Mouse (Mus musculus) intestine, embryonic 16.5 days (tissue): ENCODE data around the gene Sec31a. TPM values are rescaled to one million over a fixed set of nuclear protein-coding genes. Genes with fewer than 3 reads are reported as not detected.

ENCODE experiments used
- ATAC-seq: fragments of 200-750 bp; cut with Nextera tagmentation; 2 replicates; pipeline ENCODE4 v1.8.0; 2017; ENCODE audit warnings: moderate TSS enrichment, moderate library complexity
- H3K27ac ChIP-seq: fragments of 300-500 bp; sonication (generic); 2 replicates; pipeline ENCODE4 v1.5.1; 2014; ENCODE audit warnings: mild to moderate bottlenecking, low read length
- H3K27me3 ChIP-seq: fragments of 300-500 bp; sonication (generic); replicated peaks from 2 replicates; pipeline ENCODE4 v1.6.1; 2014; ENCODE audit warnings: low read length, control low read depth, mixed read lengths; ENCODE audit not compliant: control insufficient read depth, insufficient read depth
- H3K36me3 ChIP-seq: fragments of 300-500 bp; sonication (generic); 2 replicates; pipeline ENCODE4 v1.6.1; 2014; ENCODE audit warnings: low read length, control low read depth; ENCODE audit not compliant: control insufficient read depth, insufficient read depth
- H3K4me1 ChIP-seq: fragments of 300-500 bp; sonication (generic); 2 replicates; pipeline ENCODE4 v1.6.1; 2014; ENCODE audit warnings: low read length, control low read depth, mixed read lengths; ENCODE audit not compliant: control insufficient read depth, insufficient read depth
- H3K4me2 ChIP-seq: fragments of 300-500 bp; sonication (generic); 2 replicates; pipeline ENCODE4 v1.6.1; 2014; ENCODE audit warnings: low read depth, low read length, control low read depth
- H3K4me3 ChIP-seq: fragments of 300-500 bp; sonication (generic); 2 replicates; pipeline ENCODE4 v1.5.1; 2014; ENCODE audit warnings: mild to moderate bottlenecking, low read length
- H3K9ac ChIP-seq: fragments of 300-500 bp; sonication (generic); 2 replicates; pipeline ENCODE4 v1.6.1; 2014; ENCODE audit warnings: low read depth, low read length
- H3K9me3 ChIP-seq: fragments of 300-500 bp; sonication (generic); 2 replicates; pipeline ENCODE4 v1.6.1; 2016; ENCODE audit warnings: low read length, control low read depth; ENCODE audit not compliant: control insufficient read depth
- WGBS: fragments of 180-500 bp; shearing (Covaris S2); extraction: QIAGEN DNeasy Blood & Tissue Kit; methylation state at CpG from one replicate; pipeline ENCODE4 v1.1.7; 2014; 5-methylcytosine and 5-hydroxymethylcytosine counted together
- polyA plus RNA-seq: library from polyadenylated mRNA; unstranded; fragments of >200 nt; fragmentation: Nextera tagmentation; extraction: Ambion mirVana; gene quantifications from 2 replicates; pipeline ENCODE4 v1.2.1, GENCODE M21; 2015

The Sec31a gene
- polyA plus RNA-seq, 1 experiment from 2014 or later: 183 TPM

- H3K9me3 ChIP-seq: no peaks in the 10 kb centered on the region
- 79% methylated on average over 2 of the region's 2 CpGs for WGBS
- no peak overlapping the region for H3K4me2 ChIP-seq
- no peak for ATAC-seq
- peaks cover 17% of the 10 kb centered on the region for H3K4me1 ChIP-seq
- H3K36me3 ChIP-seq: peaks cover 16% of the 10 kb centered on the region
- H3K27me3 ChIP-seq: no peaks in the 10 kb centered on the region
- H3K9ac ChIP-seq: no peak overlapping the region
- H3K27ac ChIP-seq: 0 out of 2 replicates have a peak overlapping the region, but pooled peaks have one; percentile 41
- no peak overlapping the region for H3K4me3 ChIP-seq
Measured at GRCm38 (mm10) chr5:100418077-100418476, 2.0 kb upstream of the Sec31a start.

- ATAC-seq: no peak
- Histone ChIP-seq H3K9me3 (no peaks in the 10 kb centered on the region), H3K27ac (peak overlapping the region; percentile 34), H3K27me3 (no peaks in the 10 kb centered on the region), H3K4me1 (peaks cover 21% of the 10 kb centered on the region), H3K4me2 (peak overlapping the region; percentile 61), H3K36me3 (peaks cover 4% of the 10 kb centered on the region; the same call in 1 of the 2 replicates), H3K4me3 (peak overlapping the region; percentile 88), H3K9ac (peak overlapping the region; percentile 66)
- 28% methylated on average over 11 of the region's 11 CpGs for WGBS
Measured at GRCm38 (mm10) chr5:100414474-100415196, 1.4 kb downstream of the Sec31a start.

- WGBS: 49% methylated on average over 3 of the region's 3 CpGs
- peak overlapping the region; percentile 61 for H3K4me2 ChIP-seq
Measured at GRCm38 (mm10) chr5:100412886-100413285, 3.1 kb downstream of the Sec31a start.

GRCm38 (mm10) chr5:100410281-100410680, 5.8 kb downstream of the Sec31a start:
- Histone ChIP-seq H3K4me3 (no peak overlapping the region), H3K27me3 (no peaks in the 10 kb centered on the region), H3K4me1 (peaks cover 22% of the 10 kb centered on the region), H3K9ac (no peak overlapping the region), H3K9me3 (no peaks in the 10 kb centered on the region), H3K4me2 (no peak overlapping the region), H3K36me3 (peaks cover 2% of the 10 kb centered on the region; the same call in 1 of the 2 replicates), H3K27ac (no peak overlapping the region)
- no peak for ATAC-seq
- WGBS: 82% methylated on average over 5 of the region's 5 CpGs

More at GRCm38 (mm10) chr5:100412886-100413285, 3.1 kb downstream of the Sec31a start:
- peaks cover 22% of the 10 kb centered on the region for H3K4me1 ChIP-seq
- peak overlapping the region; percentile 68; the same call in 1 of the 2 replicates for H3K27ac ChIP-seq
- ATAC-seq: no peak
- H3K9ac ChIP-seq: no peak overlapping the region
- no peak overlapping the region for H3K4me3 ChIP-seq
- no peaks in the 10 kb centered on the region for H3K27me3 ChIP-seq
- H3K9me3 ChIP-seq: no peaks in the 10 kb centered on the region
- H3K36me3 ChIP-seq: no peaks in the 10 kb centered on the region

DNA sequence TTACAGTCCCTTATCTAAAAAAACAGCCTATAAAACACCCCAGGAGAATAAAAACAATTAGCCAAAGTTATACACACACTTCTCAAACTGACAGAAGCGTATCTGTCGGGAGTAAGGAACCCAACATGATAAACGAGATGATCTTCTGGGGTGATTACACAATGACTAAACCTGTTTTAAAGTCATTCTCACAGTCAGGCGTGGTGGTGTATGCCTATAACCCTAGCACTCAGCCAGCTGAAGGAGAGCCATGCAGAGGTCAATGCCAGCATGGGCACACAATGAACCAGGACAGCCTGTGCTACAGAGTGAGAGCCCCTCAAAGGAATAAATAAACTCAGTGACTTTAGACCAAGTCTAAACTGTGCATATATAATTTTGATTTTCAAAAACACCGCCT, 7.5 kb downstream of the Sec31a start:
- WGBS: 69% methylated on average over 5 of the region's 5 CpGs

DNA sequence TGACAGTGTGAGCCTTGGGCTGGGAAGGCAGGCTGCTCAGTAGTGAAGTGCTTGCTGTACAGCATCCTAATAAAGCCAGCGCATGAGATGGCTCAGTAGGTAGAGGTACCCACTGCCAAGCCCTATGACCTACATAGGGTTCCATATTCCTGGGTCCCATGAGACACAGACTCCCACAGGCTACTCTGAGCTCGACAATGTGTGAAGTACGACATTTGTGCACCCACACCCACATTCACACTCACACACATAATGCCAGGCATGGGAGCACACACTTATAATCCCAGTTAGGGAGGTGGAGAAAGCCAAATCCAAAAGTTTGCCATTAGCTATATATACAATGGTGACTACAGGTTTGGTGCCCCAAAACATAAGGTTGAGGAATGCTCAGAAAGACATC, 19.3 kb downstream of the Sec31a start:
- Histone ChIP-seq H3K27ac (no peak overlapping the region), H3K27me3 (no peaks in the 10 kb centered on the region), H3K9me3 (no peaks in the 10 kb centered on the region), H3K4me1 (no peaks in the 10 kb centered on the region), H3K4me3 (no peak overlapping the region), H3K9ac (no peak overlapping the region), H3K4me2 (no peak overlapping the region), H3K36me3 (peaks cover 13% of the 10 kb centered on the region)
- no peak for ATAC-seq
- WGBS: 95% methylated on average over 3 of the region's 3 CpGs

More for the DNA sequence above, 7.5 kb downstream of the Sec31a start:
- no peaks in the 10 kb centered on the region for H3K9me3 ChIP-seq
- no peak overlapping the region for H3K4me3 ChIP-seq
- H3K27ac ChIP-seq: no peak overlapping the region
- H3K4me1 ChIP-seq: peaks cover 14% of the 10 kb centered on the region
- H3K27me3 ChIP-seq: no peaks in the 10 kb centered on the region
- H3K36me3 ChIP-seq: peaks cover 11% of the 10 kb centered on the region
- no peak overlapping the region for H3K9ac ChIP-seq
- no peak overlapping the region for H3K4me2 ChIP-seq
- no peak for ATAC-seq

- Histone ChIP-seq H3K36me3 (peaks cover 16% of the 10 kb centered on the region), H3K4me1 (no peaks in the 10 kb centered on the region), H3K27ac (no peak overlapping the region), H3K9me3 (no peaks in the 10 kb centered on the region), H3K9ac (no peak overlapping the region), H3K27me3 (no peaks in the 10 kb centered on the region), H3K4me3 (no peak overlapping the region), H3K4me2 (no peak overlapping the region)
- no peak for ATAC-seq
- 79% methylated on average over 3 of the region's 3 CpGs for WGBS
Measured at GRCm38 (mm10) chr5:100393681-100394080, 22.4 kb downstream of the Sec31a start.

- Histone ChIP-seq H3K9me3 (no peaks in the 10 kb centered on the region), H3K4me3 (no peak overlapping the region), H3K36me3 (peaks cover 16% of the 10 kb centered on the region), H3K4me2 (no peak overlapping the region), H3K27me3 (no peaks in the 10 kb centered on the region), H3K4me1 (no peaks in the 10 kb centered on the region), H3K9ac (no peak overlapping the region), H3K27ac (no peak overlapping the region)
- no peak for ATAC-seq
- WGBS: 91% methylated on average over 20 of the region's 20 CpGs
Measured at GRCm38 (mm10) chr5:100392436-100392955, 23.5 kb downstream of the Sec31a start.

GRCm38 (mm10) chr5:100383782-100384510, 32.1 kb downstream of the Sec31a start:
- Histone ChIP-seq H3K36me3 (peaks cover 24% of the 10 kb centered on the region), H3K27me3 (no peaks in the 10 kb centered on the region), H3K4me2 (no peak overlapping the region), H3K4me3 (no peak overlapping the region), H3K27ac (peak overlapping the region; percentile 84), H3K9me3 (no peaks in the 10 kb centered on the region), H3K9ac (no peak overlapping the region), H3K4me1 (peaks cover 9% of the 10 kb centered on the region; the same call in 1 of the 2 replicates)
- WGBS: 79% methylated on average over 18 of the region's 18 CpGs
- ATAC-seq: peak; percentile 59
